Mouse (Mus musculus) ES-Bruce4 (cell line): Measurements from ENCODE around the gene Zfp839.

ENCODE experiments used
- CTCF ChIP-seq: IDR thresholded peaks from one replicate; pipeline ENCODE4 v1.8.1; 2011; ENCODE audit warnings: low read depth, low read length
- EP300 ChIP-seq: IDR thresholded peaks from 2 replicates; pipeline ENCODE4 v1.6.1; 2011; ENCODE audit warnings: low read depth, low read length; ENCODE audit not compliant: insufficient read depth
- POLR2A ChIP-seq: IDR thresholded peaks from one replicate; pipeline ENCODE4 v1.8.1; 2011; ENCODE audit warnings: low read length; ENCODE audit not compliant: insufficient read depth

GRCm38 (mm10) chr12:110851923-110852322 lies 1.9 kb downstream of the Zfp839 start:
- TF ChIP-seq CTCF (no peak), EP300 (no peak), POLR2A (no peak)
